Mouse (Mus musculus) lung, adult 2 months (tissue): Measurements from ENCODE around the gene Nif3l1.

ENCODE experiments used
- CTCF ChIP-seq: fragments of 200-500 bp; IDR thresholded peaks from 2 replicates; pipeline ENCODE4 v1.5.1; 2011; ENCODE audit warnings: mild to moderate bottlenecking, low read length, control low read depth; ENCODE audit not compliant: insufficient read depth
- POLR2A ChIP-seq: fragments of 200-500 bp; IDR thresholded peaks from 2 replicates; pipeline ENCODE4 v1.6.1; 2011; ENCODE audit warnings: low read depth, mild to moderate bottlenecking, control low read depth, low read length, borderline replicate concordance; ENCODE audit errors: extremely low read depth

DNA sequence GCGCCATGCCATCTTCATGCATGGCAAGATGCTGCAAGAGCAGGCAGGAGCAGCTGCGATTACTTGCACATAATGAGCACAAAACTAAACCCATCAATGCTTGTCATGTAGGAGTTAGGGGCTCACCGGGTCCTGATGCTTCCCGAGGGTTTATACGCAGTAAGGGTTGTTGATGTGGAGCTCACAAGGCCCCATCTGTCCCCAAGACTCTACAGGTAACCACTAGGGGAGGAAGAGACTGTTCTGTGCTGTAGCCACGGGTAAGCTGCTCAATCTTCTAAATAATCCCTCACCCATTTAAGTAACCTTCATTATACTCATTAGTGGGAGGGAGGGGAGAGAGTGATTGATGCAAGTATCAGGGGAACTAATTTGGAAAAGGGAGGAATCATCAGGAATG, 50.7 kb downstream of the Nif3l1 start:
- TF ChIP-seq CTCF (no peak), POLR2A (no peak)
